Mouse (Mus musculus): ENCODE data around the gene Padi1. TPM values are rescaled to one million over a fixed set of nuclear protein-coding genes. Genes with fewer than 3 reads are reported as not detected.

Padi1 gene
- polyA plus RNA-seq, 1 experiment from 2014 or later = 0.12 TPM

GRCm38 (mm10) chr4:140860767-140861147, 15.2 kb upstream of the Padi1 start:
- no peak overlapping the region for H3K4me3 ChIP-seq
- H3K4me2 ChIP-seq (replicated peaks) = no peak overlapping the region
- WGBS = 86% methylated on average over 7 of the region's 7 CpGs
- no peak for ATAC-seq (ENCODE audit: insufficient number of reproducible peaks, insufficient read depth, low FRiP score, low TSS enrichment)
- no peaks in the 10 kb centered on the region for H3K36me3 ChIP-seq
- no peaks in the 10 kb centered on the region for H3K4me1 ChIP-seq
- no peak overlapping the region for H3K27ac ChIP-seq
- no peaks in the 10 kb centered on the region for H3K27me3 ChIP-seq
- no peak overlapping the region for H3K9ac ChIP-seq
- H3K9me3 ChIP-seq = no peaks in the 10 kb centered on the region

GRCm38 (mm10) chr4:140860125-140860766, 14.7 kb upstream of the Padi1 start:
- Histone ChIP-seq H3K27me3 (no peaks in the 10 kb centered on the region), H3K4me2 (replicated peaks) (no peak overlapping the region), H3K9ac (no peak overlapping the region), H3K27ac (no peak overlapping the region), H3K4me3 (no peak overlapping the region), H3K4me1 (no peaks in the 10 kb centered on the region), H3K9me3 (no peaks in the 10 kb centered on the region), H3K36me3 (no peaks in the 10 kb centered on the region)
- 59% methylated on average over 7 of the region's 7 CpGs for WGBS
- no peak for ATAC-seq (ENCODE audit: insufficient number of reproducible peaks, insufficient read depth, low FRiP score, low TSS enrichment)

- H3K9me3 ChIP-seq = no peaks in the 10 kb centered on the region
- no peak overlapping the region for H3K9ac ChIP-seq
- no peak overlapping the region for H3K27ac ChIP-seq
- no peak for ATAC-seq (ENCODE audit: insufficient number of reproducible peaks, insufficient read depth, low FRiP score, low TSS enrichment)
- H3K36me3 ChIP-seq = no peaks in the 10 kb centered on the region
- no peak overlapping the region for H3K4me3 ChIP-seq
- no peaks in the 10 kb centered on the region for H3K4me1 ChIP-seq
- WGBS = 80% methylated on average over 11 of the region's 11 CpGs
- no peak overlapping the region for H3K4me2 ChIP-seq (replicated peaks)
- no peaks in the 10 kb centered on the region for H3K27me3 ChIP-seq
Measured at GRCm38 (mm10) chr4:140859291-140859690, 13.7 kb upstream of the Padi1 start.

- Histone ChIP-seq H3K4me2 (replicated peaks) (no peak overlapping the region), H3K36me3 (no peaks in the 10 kb centered on the region), H3K27ac (no peak overlapping the region), H3K4me1 (no peaks in the 10 kb centered on the region), H3K27me3 (no peaks in the 10 kb centered on the region), H3K9me3 (no peaks in the 10 kb centered on the region), H3K4me3 (no peak overlapping the region), H3K9ac (no peak overlapping the region)
- no peak for ATAC-seq (ENCODE audit: insufficient number of reproducible peaks, insufficient read depth, low FRiP score, low TSS enrichment)
- 84% methylated on average over 7 of the region's 7 CpGs for WGBS
Measured at GRCm38 (mm10) chr4:140857813-140858212, 12.2 kb upstream of the Padi1 start.

- H3K4me1 ChIP-seq = no peaks in the 10 kb centered on the region
- H3K27me3 ChIP-seq = no peaks in the 10 kb centered on the region
- ATAC-seq (ENCODE audit: insufficient number of reproducible peaks, insufficient read depth, low FRiP score, low TSS enrichment) = no peak
- H3K4me2 ChIP-seq (replicated peaks) = no peak overlapping the region
- no peak overlapping the region for H3K4me3 ChIP-seq
- H3K36me3 ChIP-seq = no peaks in the 10 kb centered on the region
- H3K9me3 ChIP-seq = no peaks in the 10 kb centered on the region
- no peak overlapping the region for H3K27ac ChIP-seq
- no peak overlapping the region for H3K9ac ChIP-seq
- 73% methylated on average over 5 of the region's 5 CpGs for WGBS
Measured at GRCm38 (mm10) chr4:140857041-140857440, 11.5 kb upstream of the Padi1 start.

GRCm38 (mm10) chr4:140855151-140855550, 9.6 kb upstream of the Padi1 start:
- WGBS = 76% methylated on average over 8 of the region's 10 CpGs
- Histone ChIP-seq H3K4me1 (no peaks in the 10 kb centered on the region), H3K9me3 (no peaks in the 10 kb centered on the region), H3K27ac (no peak overlapping the region), H3K9ac (no peak overlapping the region), H3K4me2 (replicated peaks) (no peak overlapping the region), H3K4me3 (no peak overlapping the region), H3K27me3 (no peaks in the 10 kb centered on the region), H3K36me3 (no peaks in the 10 kb centered on the region)
- ATAC-seq (ENCODE audit: insufficient number of reproducible peaks, insufficient read depth, low FRiP score, low TSS enrichment) = no peak

GRCm38 (mm10) chr4:140854455-140854864, 8.9 kb upstream of the Padi1 start:
- H3K4me3 ChIP-seq = no peak overlapping the region
- H3K4me2 ChIP-seq (replicated peaks) = no peak overlapping the region
- H3K27ac ChIP-seq = no peak overlapping the region
- no peaks in the 10 kb centered on the region for H3K9me3 ChIP-seq
- WGBS = 78% methylated on average over 10 of the region's 10 CpGs
- no peak for ATAC-seq (ENCODE audit: insufficient number of reproducible peaks, insufficient read depth, low FRiP score, low TSS enrichment)
- no peaks in the 10 kb centered on the region for H3K27me3 ChIP-seq
- H3K9ac ChIP-seq = no peak overlapping the region
- H3K4me1 ChIP-seq = no peaks in the 10 kb centered on the region
- H3K36me3 ChIP-seq = no peaks in the 10 kb centered on the region

- no peak for ATAC-seq (ENCODE audit: insufficient number of reproducible peaks, insufficient read depth, low FRiP score, low TSS enrichment)
- Histone ChIP-seq H3K4me2 (replicated peaks) (no peak overlapping the region), H3K4me3 (no peak overlapping the region), H3K9ac (no peak overlapping the region), H3K36me3 (no peaks in the 10 kb centered on the region), H3K4me1 (no peaks in the 10 kb centered on the region), H3K27ac (no peak overlapping the region), H3K9me3 (no peaks in the 10 kb centered on the region), H3K27me3 (no peaks in the 10 kb centered on the region)
- 60% methylated on average over 8 of the region's 8 CpGs for WGBS
Measured at GRCm38 (mm10) chr4:140853626-140854025, 8.0 kb upstream of the Padi1 start.

GRCm38 (mm10) chr4:140849310-140849709, 3.7 kb upstream of the Padi1 start:
- no peak overlapping the region for H3K4me3 ChIP-seq

GRCm38 (mm10) chr4:140844991-140845390, 587 bp downstream of the Padi1 start:
- Histone ChIP-seq H3K9ac (no peak overlapping the region), H3K27ac (no peak overlapping the region), H3K36me3 (no peaks in the 10 kb centered on the region), H3K4me1 (peaks cover 8% of the 10 kb centered on the region; the same call in 1 of the 2 replicates), H3K4me3 (no peak overlapping the region), H3K27me3 (no peaks in the 10 kb centered on the region), H3K9me3 (no peaks in the 10 kb centered on the region), H3K4me2 (replicated peaks) (no peak overlapping the region)
- WGBS = 73% methylated on average over 4 of the region's 4 CpGs
- ATAC-seq (ENCODE audit: insufficient number of reproducible peaks, insufficient read depth, low FRiP score, low TSS enrichment) = no peak

More at GRCm38 (mm10) chr4:140849310-140849709, 3.7 kb upstream of the Padi1 start:
- Histone ChIP-seq H3K4me2 (replicated peaks) (no peak overlapping the region), H3K9ac (no peak overlapping the region), H3K27ac (no peak overlapping the region), H3K4me1 (0 out of 2 replicates have a peak, but pooled peaks cover 8% of the 10 kb centered on the region), H3K27me3 (no peaks in the 10 kb centered on the region), H3K9me3 (no peaks in the 10 kb centered on the region), H3K36me3 (no peaks in the 10 kb centered on the region)
- 77% methylated on average over 11 of the region's 11 CpGs for WGBS
- no peak for ATAC-seq (ENCODE audit: insufficient number of reproducible peaks, insufficient read depth, low FRiP score, low TSS enrichment)

- ATAC-seq (ENCODE audit: insufficient number of reproducible peaks, insufficient read depth, low FRiP score, low TSS enrichment) = no peak
- 64% methylated on average over 15 of the region's 15 CpGs for WGBS
Measured at GRCm38 (mm10) chr4:140843670-140844280, 1.8 kb downstream of the Padi1 start.

GRCm38 (mm10) chr4:140842909-140843308, 2.7 kb downstream of the Padi1 start:
- 29% methylated on average over 1 of the region's 1 CpGs for WGBS
- ATAC-seq (ENCODE audit: insufficient number of reproducible peaks, insufficient read depth, low FRiP score, low TSS enrichment) = no peak

More at GRCm38 (mm10) chr4:140843670-140844280, 1.8 kb downstream of the Padi1 start:
- no peaks in the 10 kb centered on the region for H3K27me3 ChIP-seq
- H3K9ac ChIP-seq = no peak overlapping the region
- no peak overlapping the region for H3K4me2 ChIP-seq (replicated peaks)
- no peaks in the 10 kb centered on the region for H3K36me3 ChIP-seq
- H3K4me3 ChIP-seq = no peak overlapping the region
- no peak overlapping the region for H3K27ac ChIP-seq
- H3K9me3 ChIP-seq = no peaks in the 10 kb centered on the region
- H3K4me1 ChIP-seq = peaks cover 8% of the 10 kb centered on the region; the same call in 1 of the 2 replicates

More at GRCm38 (mm10) chr4:140842909-140843308, 2.7 kb downstream of the Padi1 start:
- H3K27me3 ChIP-seq = no peaks in the 10 kb centered on the region
- H3K9me3 ChIP-seq = no peaks in the 10 kb centered on the region
- H3K4me3 ChIP-seq = no peak overlapping the region
- H3K4me2 ChIP-seq (replicated peaks) = no peak overlapping the region
- no peak overlapping the region for H3K9ac ChIP-seq
- peaks cover 8% of the 10 kb centered on the region; the same call in 1 of the 2 replicates for H3K4me1 ChIP-seq
- H3K27ac ChIP-seq = no peak overlapping the region
- no peaks in the 10 kb centered on the region for H3K36me3 ChIP-seq
